Mouse (Mus musculus) left cerebral cortex, adult 18-20 months (tissue): ENCODE data around the gene Ippk. TPM values are rescaled to one million over a fixed set of nuclear protein-coding genes. Genes with fewer than 3 reads are reported as not detected.

Experiments used
- DNase-seq, 2 experiments: peaks; one replicate each; pipeline ENCODE4 v3.0.0; 2021 to 2022; ENCODE audit warnings: low spot score in 2 of 2, mixed read lengths in 1 of 2
- total RNA-seq, 2 experiments: library from RNA; stranded (reverse); gene quantifications; 2 replicates each; pipeline ENCODE4 v1.2.3; 2021

Ippk gene
- total RNA-seq, 2 experiments from 2014 or later: 14.5 to 18.4 TPM

- DNase-seq: no peak
Observed at GRCm38 (mm10) chr13:49428042-49428675, 7.1 kb downstream of the Ippk start.

GRCm38 (mm10) chr13:49430529-49430928, 9.5 kb downstream of the Ippk start:
- DNase-seq: no peak

GRCm38 (mm10) chr13:49433268-49434029, 12.4 kb downstream of the Ippk start:
- DNase-seq: no peak

- no peak for DNase-seq
Observed at GRCm38 (mm10) chr13:49435745-49436144, 14.7 kb downstream of the Ippk start.

- no peak for DNase-seq
Observed at GRCm38 (mm10) chr13:49436170-49436569, 15.1 kb downstream of the Ippk start.

- DNase-seq: peak in 1 of 2 experiments; percentile 22
Observed at GRCm38 (mm10) chr13:49444451-49444850, 23.4 kb downstream of the Ippk start.

GRCm38 (mm10) chr13:49449318-49449749, 28.3 kb downstream of the Ippk start:
- peak; percentile 78 to 88 for DNase-seq

- DNase-seq: no peak
Observed at GRCm38 (mm10) chr13:49460276-49460675, 39.2 kb downstream of the Ippk start.

- no peak for DNase-seq
Observed at GRCm38 (mm10) chr13:49460692-49461414, 39.8 kb downstream of the Ippk start.

- DNase-seq: no peak
Observed at GRCm38 (mm10) chr13:49461458-49462132, 40.5 kb downstream of the Ippk start.

GRCm38 (mm10) chr13:49462921-49463320, 41.9 kb downstream of the Ippk start:
- DNase-seq: no peak

- no peak for DNase-seq
Observed at GRCm38 (mm10) chr13:49465875-49466274, 44.8 kb downstream of the Ippk start.

- no peak for DNase-seq
Observed at GRCm38 (mm10) chr13:49466393-49467075, 45.5 kb downstream of the Ippk start.

- no peak for DNase-seq
Observed at GRCm38 (mm10) chr13:49467585-49467984, 46.5 kb downstream of the Ippk start.

GRCm38 (mm10) chr13:49469002-49469401, 48.0 kb downstream of the Ippk start:
- no peak for DNase-seq

- no peak for DNase-seq
Observed at GRCm38 (mm10) chr13:49470319-49470718, 49.3 kb downstream of the Ippk start.

GRCm38 (mm10) chr13:49470806-49471205, 49.8 kb downstream of the Ippk start:
- DNase-seq: no peak

GRCm38 (mm10) chr13:49471981-49472675, 51.1 kb downstream of the Ippk start:
- no peak for DNase-seq

GRCm38 (mm10) chr13:49472676-49473005, 51.6 kb downstream of the Ippk start:
- no peak for DNase-seq

GRCm38 (mm10) chr13:49477887-49478286, 56.8 kb downstream of the Ippk start:
- DNase-seq: no peak
